Mouse (Mus musculus) ES-Bruce4 (cell line): ENCODE results near the gene Slc25a48.

Source experiments
- CTCF ChIP-seq: IDR thresholded peaks from one replicate; pipeline ENCODE4 v1.8.1; 2011; ENCODE audit warnings: low read depth, low read length
- POLR2A ChIP-seq: IDR thresholded peaks from one replicate; pipeline ENCODE4 v1.8.1; 2011; ENCODE audit warnings: low read length; ENCODE audit not compliant: insufficient read depth

- TF ChIP-seq CTCF = no peak
- no peak for TF ChIP-seq POLR2A
These were observed 18.6 kb upstream of the Slc25a48 start for GRCm38 (mm10) chr13:56419538-56419937.
